Mouse (Mus musculus): ENCODE measurements around the gene Manba. TPM values are rescaled to one million over a fixed set of nuclear protein-coding genes. Genes with fewer than 3 reads are reported as not detected.
A peak's percentile ranks its signal among the peaks of the same experiment; 100 is the strongest.

The Manba gene
- polyA plus RNA-seq (2014; fragmentation: Nextera tagmentation; extraction: Ambion mirVana): 8.2 and 23.2 TPM in 2 replicates

DNA sequence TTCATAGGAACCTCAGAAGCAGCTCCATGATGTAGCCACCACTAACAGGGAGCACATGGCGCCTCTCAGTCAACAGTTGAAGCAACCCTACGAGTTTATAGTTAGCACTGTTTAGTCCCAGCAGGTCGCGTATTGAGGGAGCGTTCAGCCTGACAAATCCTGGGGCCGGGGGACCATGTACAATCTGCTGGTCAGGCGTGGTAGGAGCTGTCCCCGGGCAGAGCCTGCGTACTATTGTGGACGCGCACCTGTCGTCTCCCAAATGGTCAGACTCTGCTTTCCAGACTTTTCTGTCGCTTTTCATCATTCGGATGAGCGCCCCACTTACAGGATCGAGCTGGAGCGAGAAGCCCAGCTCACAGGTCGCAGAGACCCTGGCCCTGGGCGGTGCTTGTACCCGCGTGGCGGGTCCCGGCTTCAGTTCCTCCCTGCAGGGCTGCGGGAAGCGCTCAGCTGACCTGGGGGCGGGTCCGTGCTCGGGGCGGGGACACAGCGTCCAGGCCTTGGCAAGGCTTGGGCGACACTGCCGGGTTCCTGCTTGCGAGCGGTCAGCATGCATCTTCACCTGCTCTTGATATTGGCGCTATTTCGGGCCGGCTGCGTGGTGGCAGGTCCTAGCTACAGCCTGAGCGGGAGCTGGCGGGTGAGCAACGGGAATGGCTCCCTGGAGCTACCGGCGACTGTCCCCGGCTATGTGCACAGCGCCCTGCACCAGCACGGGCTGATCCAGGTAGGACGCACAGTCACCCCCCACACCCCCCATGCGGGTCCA is at the start of gene Manba:
TSS of gene Manba (plus strand) at position 484 of the 772 bp plus-strand sequence.
- Histone ChIP-seq H3K9me3 (ENCODE audit: control insufficient read depth, low read length) (no peaks in the 10 kb centered on the region), H3K9ac (ENCODE audit: low read depth, low read length) (peak within 1 kb of the TSS; percentile 53), H3K4me2 (replicated peaks; ENCODE audit: low read depth, low read length) (peak within 1 kb of the TSS; percentile 94), H3K4me3 (ENCODE audit: low read length) (peak within 1 kb of the TSS; percentile 61), H3K36me3 (ENCODE audit: control insufficient read depth, insufficient read depth, low read length) (no peaks in the 10 kb centered on the region), H3K27me3 (ENCODE audit: control insufficient read depth, insufficient read depth, low read length) (no peaks in the 10 kb centered on the region), H3K4me1 (ENCODE audit: control insufficient read depth, insufficient read depth, low read length) (0 out of 2 replicates have a peak, but pooled peaks cover 1% of the 10 kb centered on the region), H3K27ac (ENCODE audit: low read depth, low read length) (no peak within 1 kb of the TSS; the same call in 1 of the 2 replicates)
- ATAC-seq (ENCODE audit: low FRiP score, low TSS enrichment): peak; percentile 93
- 2% methylated on average over 48 of the region's 48 CpGs for WGBS

DNA sequence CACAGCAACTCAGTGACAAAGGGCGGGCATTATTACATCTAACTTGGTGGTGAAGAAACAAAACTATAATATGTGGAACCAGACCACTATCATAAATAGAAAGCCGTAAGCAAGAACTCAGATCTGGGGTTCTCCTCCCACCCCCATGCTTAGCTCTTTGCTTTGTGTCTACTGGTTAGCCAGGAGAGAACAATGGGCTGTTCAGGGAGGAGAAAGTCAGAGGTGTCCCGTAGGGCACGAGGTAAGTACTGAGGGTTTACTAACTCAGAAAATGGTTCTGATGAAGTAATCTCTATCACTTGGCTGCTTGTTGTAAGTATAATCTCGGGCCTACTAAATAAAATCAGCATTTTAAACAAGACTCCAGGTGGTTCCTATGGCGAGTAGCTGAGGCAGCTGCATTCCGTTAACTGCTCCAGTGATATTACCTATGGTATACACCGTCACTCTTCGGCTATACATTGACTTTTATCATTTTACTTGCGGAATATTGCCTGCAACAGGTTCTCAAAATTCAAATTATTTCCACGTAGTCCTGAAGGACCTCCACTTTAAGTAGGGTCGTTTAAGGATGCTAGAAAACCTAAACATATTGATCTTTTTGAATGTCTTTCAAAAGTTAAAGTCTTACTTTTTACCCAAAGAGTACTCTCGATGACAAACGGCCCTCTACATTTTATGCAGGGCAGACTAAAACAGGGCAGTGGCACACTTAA is 48.4 kb upstream of the Manba start:
- Histone ChIP-seq H3K4me3 (ENCODE audit: low read length) (peak overlapping the region; percentile 77), H3K27ac (ENCODE audit: low read depth, low read length) (peak overlapping the region; percentile 0; the same call in 1 of the 2 replicates), H3K27me3 (ENCODE audit: control insufficient read depth, insufficient read depth, low read length) (no peaks in the 10 kb centered on the region), H3K9ac (ENCODE audit: low read depth, low read length) (peak overlapping the region; percentile 56), H3K36me3 (ENCODE audit: control insufficient read depth, insufficient read depth, low read length) (peaks cover 11% of the 10 kb centered on the region; the same call in 1 of the 2 replicates), H3K9me3 (ENCODE audit: control insufficient read depth, low read length) (no peaks in the 10 kb centered on the region), H3K4me2 (replicated peaks; ENCODE audit: low read depth, low read length) (peak overlapping the region; percentile 48), H3K4me1 (ENCODE audit: control insufficient read depth, insufficient read depth, low read length) (peaks cover 6% of the 10 kb centered on the region)
- no peak for ATAC-seq (ENCODE audit: low FRiP score, low TSS enrichment)
- 49% methylated on average over 14 of the region's 14 CpGs for WGBS

DNA sequence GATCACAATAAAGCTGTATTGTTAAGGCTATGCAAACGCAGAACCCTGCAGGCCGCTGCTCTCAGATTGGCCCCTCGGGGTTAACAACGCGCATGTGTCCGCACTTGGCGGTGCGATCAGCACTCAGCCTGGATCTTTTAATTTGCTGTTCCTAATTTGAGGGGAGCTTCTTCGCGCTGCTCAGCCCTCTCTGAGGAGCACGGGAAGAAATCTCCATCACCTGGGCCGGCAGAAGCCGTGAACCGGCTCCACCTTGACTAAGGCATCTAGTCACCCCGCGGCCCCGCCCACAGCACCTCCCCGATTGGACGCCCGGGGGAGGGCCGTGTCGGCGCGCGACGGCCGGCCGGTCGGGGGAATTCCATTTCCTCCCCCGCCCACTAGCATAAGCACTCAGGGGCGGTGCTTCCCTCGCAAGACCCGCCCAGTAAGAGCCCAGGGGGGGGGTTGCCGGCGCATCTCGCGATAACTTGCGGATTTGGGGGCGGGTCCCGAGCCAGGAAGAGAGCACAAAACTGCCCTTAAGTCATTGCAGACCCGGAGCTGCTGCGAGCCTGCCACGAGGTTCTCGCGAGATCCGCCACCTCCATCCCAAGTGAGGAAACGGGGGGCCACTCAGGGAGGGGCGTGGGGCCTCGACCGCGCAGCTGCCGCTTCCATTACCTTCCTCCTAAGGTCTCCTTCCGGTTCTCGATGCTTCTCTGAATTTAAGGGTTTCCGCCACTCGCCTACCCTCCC is 47.5 kb upstream of the Manba start, which contains the start of gene Ube2d3:
TSS of gene Ube2d3 (plus strand) at position 392 of the 738 bp plus-strand sequence.
- H3K4me1 ChIP-seq (ENCODE audit: control insufficient read depth, insufficient read depth, low read length): peaks cover 6% of the 10 kb centered on the region

DNA sequence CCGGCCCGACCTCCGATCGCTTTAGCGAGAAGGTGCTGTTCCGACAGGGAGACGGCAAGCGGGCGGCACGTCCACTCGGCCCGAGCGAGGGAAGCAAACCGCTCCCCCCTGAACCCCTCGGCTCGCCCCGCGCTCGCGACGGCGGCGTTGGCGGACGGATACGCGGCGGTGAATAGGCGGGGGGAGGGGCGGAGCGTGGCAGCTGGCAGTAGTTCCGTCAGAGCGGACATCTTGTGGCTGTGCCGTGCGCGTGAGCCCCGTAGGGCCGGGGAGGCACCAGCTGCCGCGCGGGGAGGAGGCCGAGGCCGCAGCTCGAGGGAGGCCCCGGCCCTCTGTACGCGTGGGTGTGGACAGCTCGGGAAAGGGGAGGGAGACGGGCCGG is 46.9 kb upstream of the Manba start:
- WGBS: 2% methylated on average over 22 of the region's 50 CpGs
- Histone ChIP-seq H3K27me3 (ENCODE audit: control insufficient read depth, insufficient read depth, low read length) (no peaks in the 10 kb centered on the region), H3K9me3 (ENCODE audit: control insufficient read depth, low read length) (no peaks in the 10 kb centered on the region), H3K4me2 (replicated peaks; ENCODE audit: low read depth, low read length) (peak overlapping the region; percentile 34), H3K4me1 (ENCODE audit: control insufficient read depth, insufficient read depth, low read length) (peaks cover 6% of the 10 kb centered on the region), H3K27ac (ENCODE audit: low read depth, low read length) (peak overlapping the region; percentile 100), H3K9ac (ENCODE audit: low read depth, low read length) (peak overlapping the region; percentile 99), H3K36me3 (ENCODE audit: control insufficient read depth, insufficient read depth, low read length) (peaks cover 17% of the 10 kb centered on the region; the same call in 1 of the 2 replicates), H3K4me3 (ENCODE audit: low read length) (peak overlapping the region; percentile 77)
- ATAC-seq (ENCODE audit: low FRiP score, low TSS enrichment): peak; percentile 81

More for the DNA sequence above, 47.5 kb upstream of the Manba start, which contains the start of gene Ube2d3:
- Histone ChIP-seq H3K27ac (ENCODE audit: low read depth, low read length) (peak within 1 kb of the TSS; percentile 100), H3K27me3 (ENCODE audit: control insufficient read depth, insufficient read depth, low read length) (no peaks in the 10 kb centered on the region), H3K4me2 (replicated peaks; ENCODE audit: low read depth, low read length) (peak within 1 kb of the TSS; percentile 48), H3K36me3 (ENCODE audit: control insufficient read depth, insufficient read depth, low read length) (peaks cover 11% of the 10 kb centered on the region; the same call in 1 of the 2 replicates), H3K9me3 (ENCODE audit: control insufficient read depth, low read length) (no peaks in the 10 kb centered on the region), H3K4me3 (ENCODE audit: low read length) (peak within 1 kb of the TSS; percentile 77), H3K9ac (ENCODE audit: low read depth, low read length) (peak within 1 kb of the TSS; percentile 99)
- WGBS: 0% methylated on average over 56 of the region's 56 CpGs
- peak; percentile 96 for ATAC-seq (ENCODE audit: low FRiP score, low TSS enrichment)

DNA sequence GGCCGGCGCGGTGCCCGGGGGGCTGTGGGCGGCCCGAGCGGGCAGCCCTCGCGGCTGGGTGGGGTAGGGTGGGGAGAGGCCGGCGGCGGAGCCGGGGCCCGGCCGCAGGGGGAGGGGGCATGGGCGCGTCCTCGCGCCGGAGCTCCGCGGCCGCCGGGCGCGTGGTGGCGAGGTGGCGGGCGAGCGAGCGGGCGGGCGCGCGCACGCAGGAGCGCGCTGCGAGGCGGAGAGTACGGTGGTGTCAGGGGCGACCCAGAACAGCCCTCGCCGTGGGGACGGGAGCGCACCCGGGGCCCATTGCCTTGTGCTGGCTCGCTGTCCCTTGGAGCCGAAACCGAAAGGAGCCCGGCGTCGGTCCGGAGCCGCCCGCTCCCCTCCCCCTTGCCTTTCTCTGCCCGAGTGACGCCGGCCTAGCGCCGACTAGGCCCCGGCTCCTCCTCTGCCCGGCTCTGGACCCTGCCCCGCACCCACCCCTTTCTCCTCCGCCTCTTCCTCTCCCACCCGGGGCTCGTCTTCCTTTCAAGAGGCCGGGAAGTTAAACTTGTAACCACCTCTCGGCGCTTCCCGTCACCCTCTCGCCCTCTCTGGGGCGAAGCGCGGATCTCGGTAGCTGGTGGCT is 46.4 kb upstream of the Manba start:
- Histone ChIP-seq H3K4me3 (ENCODE audit: low read length) (peak overlapping the region; percentile 77), H3K9ac (ENCODE audit: low read depth, low read length) (peak overlapping the region; percentile 99), H3K4me2 (replicated peaks; ENCODE audit: low read depth, low read length) (peak overlapping the region; percentile 94), H3K4me1 (ENCODE audit: control insufficient read depth, insufficient read depth, low read length) (peaks cover 6% of the 10 kb centered on the region), H3K27ac (ENCODE audit: low read depth, low read length) (peak overlapping the region; percentile 100), H3K27me3 (ENCODE audit: control insufficient read depth, insufficient read depth, low read length) (no peaks in the 10 kb centered on the region), H3K36me3 (ENCODE audit: control insufficient read depth, insufficient read depth, low read length) (peaks cover 20% of the 10 kb centered on the region), H3K9me3 (ENCODE audit: control insufficient read depth, low read length) (no peaks in the 10 kb centered on the region)
- WGBS: 0% methylated on average over 45 of the region's 76 CpGs
- ATAC-seq (ENCODE audit: low FRiP score, low TSS enrichment): peak; percentile 73

DNA sequence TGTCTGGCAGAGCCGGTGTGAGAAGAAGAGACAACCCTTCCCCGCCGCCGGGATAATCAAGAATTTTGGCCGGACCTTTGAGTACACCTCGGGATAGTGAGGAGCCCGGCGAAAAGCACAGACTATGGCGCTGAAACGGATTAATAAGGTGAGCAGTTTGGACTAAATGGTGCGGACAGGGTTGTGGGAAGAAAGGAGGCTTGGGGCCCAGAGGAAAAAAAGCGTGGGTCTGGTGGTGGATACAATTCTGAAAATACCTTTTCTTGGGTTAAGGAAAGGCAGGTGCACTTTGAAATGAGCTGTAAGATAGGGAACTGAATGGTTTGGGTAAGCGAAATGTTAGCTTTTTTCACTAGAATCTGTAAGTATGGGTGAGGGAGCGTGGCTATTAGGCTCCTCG is 45.8 kb upstream of the Manba start:
- H3K4me3 ChIP-seq (ENCODE audit: low read length): peak overlapping the region; percentile 77
- no peak for ATAC-seq (ENCODE audit: low FRiP score, low TSS enrichment)
- H3K9ac ChIP-seq (ENCODE audit: low read depth, low read length): peak overlapping the region; percentile 99
- H3K27ac ChIP-seq (ENCODE audit: low read depth, low read length): peak overlapping the region; percentile 100
- peaks cover 24% of the 10 kb centered on the region for H3K36me3 ChIP-seq (ENCODE audit: control insufficient read depth, insufficient read depth, low read length)
- H3K9me3 ChIP-seq (ENCODE audit: control insufficient read depth, low read length): no peaks in the 10 kb centered on the region
- H3K4me1 ChIP-seq (ENCODE audit: control insufficient read depth, insufficient read depth, low read length): peaks cover 6% of the 10 kb centered on the region
- 3% methylated on average over 15 of the region's 15 CpGs for WGBS
- peak overlapping the region; percentile 94 for H3K4me2 ChIP-seq (replicated peaks; ENCODE audit: low read depth, low read length)
- H3K27me3 ChIP-seq (ENCODE audit: control insufficient read depth, insufficient read depth, low read length): no peaks in the 10 kb centered on the region

DNA sequence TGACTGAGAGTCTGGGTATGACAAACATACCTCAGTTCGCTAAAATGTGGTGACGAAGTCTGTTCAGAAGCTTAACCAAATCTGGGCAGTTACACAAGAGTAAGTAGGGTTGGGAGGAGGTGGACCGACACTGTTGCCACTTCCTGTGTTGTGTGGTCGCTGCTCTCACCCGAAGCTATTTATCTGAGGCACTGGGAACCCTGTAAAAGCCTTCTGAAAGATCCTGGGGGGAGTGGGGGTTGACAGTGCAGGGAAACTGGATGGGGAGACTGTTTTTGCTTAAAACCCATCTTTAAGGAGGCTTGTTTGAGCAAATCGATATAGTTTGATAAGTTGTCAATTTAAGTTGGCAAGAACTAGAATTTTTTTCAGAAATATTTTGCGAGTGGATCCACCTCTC is 45.2 kb upstream of the Manba start:
- Histone ChIP-seq H3K9me3 (ENCODE audit: control insufficient read depth, low read length) (no peaks in the 10 kb centered on the region), H3K27me3 (ENCODE audit: control insufficient read depth, insufficient read depth, low read length) (no peaks in the 10 kb centered on the region), H3K4me2 (replicated peaks; ENCODE audit: low read depth, low read length) (peak overlapping the region; percentile 94), H3K27ac (ENCODE audit: low read depth, low read length) (0 out of 2 replicates have a peak overlapping the region, but pooled peaks have one; percentile 100), H3K9ac (ENCODE audit: low read depth, low read length) (peak overlapping the region; percentile 99), H3K4me1 (ENCODE audit: control insufficient read depth, insufficient read depth, low read length) (peaks cover 6% of the 10 kb centered on the region), H3K36me3 (ENCODE audit: control insufficient read depth, insufficient read depth, low read length) (peaks cover 29% of the 10 kb centered on the region), H3K4me3 (ENCODE audit: low read length) (peak overlapping the region; percentile 77)
- ATAC-seq (ENCODE audit: low FRiP score, low TSS enrichment): no peak
- WGBS: 24% methylated on average over 7 of the region's 7 CpGs

DNA sequence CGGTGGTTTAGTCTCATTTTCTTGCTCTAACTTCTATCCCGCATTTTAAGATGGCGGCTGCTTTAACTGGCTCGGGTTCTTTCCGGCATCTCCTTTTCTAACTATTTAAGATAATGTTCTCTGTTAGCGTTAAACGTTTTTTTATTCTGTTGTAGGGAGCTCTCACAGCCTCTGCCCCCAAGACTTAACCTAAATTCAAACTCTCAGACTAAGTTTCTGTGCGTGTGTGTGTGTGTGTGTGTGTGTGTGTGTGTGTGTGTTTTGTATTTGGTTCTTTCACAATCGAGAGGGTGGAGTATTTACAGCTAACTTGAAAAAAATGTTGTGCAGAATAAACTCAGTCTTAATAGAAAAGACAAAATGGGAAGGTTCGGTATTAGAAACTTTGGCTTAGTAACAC is 44.8 kb upstream of the Manba start:
- Histone ChIP-seq H3K9me3 (ENCODE audit: control insufficient read depth, low read length) (no peaks in the 10 kb centered on the region), H3K4me2 (replicated peaks; ENCODE audit: low read depth, low read length) (peak overlapping the region; percentile 94), H3K36me3 (ENCODE audit: control insufficient read depth, insufficient read depth, low read length) (peaks cover 29% of the 10 kb centered on the region), H3K27me3 (ENCODE audit: control insufficient read depth, insufficient read depth, low read length) (no peaks in the 10 kb centered on the region), H3K4me1 (ENCODE audit: control insufficient read depth, insufficient read depth, low read length) (peaks cover 6% of the 10 kb centered on the region), H3K9ac (ENCODE audit: low read depth, low read length) (peak overlapping the region; percentile 99; the same call in 1 of the 2 replicates), H3K4me3 (ENCODE audit: low read length) (peak overlapping the region; percentile 77), H3K27ac (ENCODE audit: low read depth, low read length) (no peak overlapping the region)
- no peak for ATAC-seq (ENCODE audit: low FRiP score, low TSS enrichment)
- WGBS: 40% methylated on average over 10 of the region's 10 CpGs
